Mouse (Mus musculus): Measurements from ENCODE around the gene Irs1. TPM values are rescaled to one million over a fixed set of nuclear protein-coding genes. Genes with fewer than 3 reads are reported as not detected.

The Irs1 gene
- polyA plus RNA-seq, 1 experiment from 2014 or later: 1.4 TPM

DNA sequence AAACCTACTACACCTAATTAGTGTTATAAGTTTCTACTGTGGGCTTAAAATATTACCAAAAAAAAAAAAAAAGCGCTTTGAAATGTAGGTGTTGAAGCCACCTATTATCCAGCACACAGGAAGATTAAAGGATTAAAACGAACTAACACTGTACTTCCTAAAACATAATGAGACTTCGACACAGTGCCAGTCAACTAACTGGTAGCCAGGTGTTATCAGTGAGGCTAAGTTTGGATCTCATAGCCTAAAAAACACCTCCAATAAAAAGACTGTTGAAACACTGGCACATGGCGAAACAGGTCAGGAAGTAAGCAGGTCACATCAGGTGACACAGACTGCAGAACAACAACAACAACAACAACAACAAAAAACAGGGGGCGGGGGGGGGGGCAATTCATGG, 29.6 kb downstream of the Irs1 start:
- Histone ChIP-seq H3K9ac (replicated peaks) (no peak overlapping the region), H3K4me1 (ENCODE audit: insufficient read depth) (0 out of 2 replicates have a peak, but pooled peaks cover 3% of the 10 kb centered on the region), H3K9me3 (ENCODE audit: low read length) (no peaks in the 10 kb centered on the region), H3K4me2 (ENCODE audit: low read depth, low read length) (no peak overlapping the region), H3K27ac (ENCODE audit: low read depth) (no peak overlapping the region), H3K36me3 (replicated peaks; ENCODE audit: insufficient read depth, low read length) (no peaks in the 10 kb centered on the region), H3K27me3 (ENCODE audit: insufficient read depth, low read length) (no peaks in the 10 kb centered on the region), H3K4me3 (ENCODE audit: low read depth, low read length) (no peak overlapping the region)
- ATAC-seq: no peak
- WGBS (ENCODE audit: insufficient replicate concordance): 75% methylated on average over 5 of the region's 5 CpGs
- no peak for DNase-seq
- TF ChIP-seq CTCF (IDR thresholded peaks at IDR 0.05; ENCODE audit: low read depth): no peak
- TF ChIP-seq EP300 (IDR thresholded peaks at IDR 0.05; ENCODE audit: low read depth): no peak

DNA sequence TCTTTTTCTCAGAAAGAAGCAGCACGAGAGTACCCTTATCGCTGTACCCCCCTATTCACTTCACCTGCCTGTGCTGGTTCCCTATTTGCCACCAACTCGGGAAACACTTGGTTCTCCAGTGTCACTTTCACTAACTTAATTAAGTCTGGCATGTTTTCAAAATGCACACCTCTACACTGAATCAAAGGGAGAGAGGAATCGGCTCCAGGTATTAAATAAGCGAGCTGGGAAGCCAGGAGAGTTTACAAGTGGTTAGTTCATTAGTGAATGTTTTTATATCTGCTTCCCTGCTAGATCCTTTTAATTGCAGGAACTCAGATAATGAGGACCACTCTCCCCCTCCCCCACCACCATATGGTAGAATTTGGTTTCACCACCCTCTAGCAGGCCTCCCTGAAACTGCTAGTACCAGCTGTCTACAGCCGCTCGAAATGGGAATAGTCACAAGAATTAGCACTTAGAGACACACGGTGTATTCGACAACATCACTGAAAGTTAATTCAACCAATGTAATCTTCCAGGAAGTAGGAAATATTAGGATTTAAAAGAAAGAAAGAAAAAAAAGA, 30.1 kb downstream of the Irs1 start:
- 0 out of 2 replicates have a peak, but pooled peaks cover 3% of the 10 kb centered on the region for H3K4me1 ChIP-seq (ENCODE audit: insufficient read depth)
- H3K36me3 ChIP-seq (replicated peaks; ENCODE audit: insufficient read depth, low read length): no peaks in the 10 kb centered on the region
- TF ChIP-seq CTCF (IDR thresholded peaks at IDR 0.05; ENCODE audit: low read depth): no peak
- no peak for TF ChIP-seq EP300 (IDR thresholded peaks at IDR 0.05; ENCODE audit: low read depth)
- no peak overlapping the region for H3K4me2 ChIP-seq (ENCODE audit: low read depth, low read length)
- ATAC-seq: no peak
- H3K4me3 ChIP-seq (ENCODE audit: low read depth, low read length): no peak overlapping the region
- H3K27me3 ChIP-seq (ENCODE audit: insufficient read depth, low read length): no peaks in the 10 kb centered on the region
- no peak for DNase-seq
- no peaks in the 10 kb centered on the region for H3K9me3 ChIP-seq (ENCODE audit: low read length)
- H3K9ac ChIP-seq (replicated peaks): no peak overlapping the region
- WGBS (ENCODE audit: insufficient replicate concordance): 68% methylated on average over 9 of the region's 9 CpGs
- no peak overlapping the region for H3K27ac ChIP-seq (ENCODE audit: low read depth)

GRCm38 (mm10) chr1:82260055-82260454, 31.2 kb downstream of the Irs1 start:
- no peaks in the 10 kb centered on the region for H3K36me3 ChIP-seq (replicated peaks; ENCODE audit: insufficient read depth, low read length)
- no peaks in the 10 kb centered on the region for H3K9me3 ChIP-seq (ENCODE audit: low read length)
- WGBS (ENCODE audit: insufficient replicate concordance): 66% methylated on average over 3 of the region's 3 CpGs
- no peaks in the 10 kb centered on the region for H3K27me3 ChIP-seq (ENCODE audit: insufficient read depth, low read length)
- no peak overlapping the region for H3K9ac ChIP-seq (replicated peaks)
- H3K4me3 ChIP-seq (ENCODE audit: low read depth, low read length): no peak overlapping the region
- ATAC-seq (no peak), DNase-seq (no peak)
- TF ChIP-seq EP300 (IDR thresholded peaks at IDR 0.05; ENCODE audit: low read depth) (no peak), CTCF (IDR thresholded peaks at IDR 0.05; ENCODE audit: low read depth) (no peak)
- no peak overlapping the region for H3K27ac ChIP-seq (ENCODE audit: low read depth)
- 0 out of 2 replicates have a peak, but pooled peaks cover 3% of the 10 kb centered on the region for H3K4me1 ChIP-seq (ENCODE audit: insufficient read depth)
- no peak overlapping the region for H3K4me2 ChIP-seq (ENCODE audit: low read depth, low read length)

DNA sequence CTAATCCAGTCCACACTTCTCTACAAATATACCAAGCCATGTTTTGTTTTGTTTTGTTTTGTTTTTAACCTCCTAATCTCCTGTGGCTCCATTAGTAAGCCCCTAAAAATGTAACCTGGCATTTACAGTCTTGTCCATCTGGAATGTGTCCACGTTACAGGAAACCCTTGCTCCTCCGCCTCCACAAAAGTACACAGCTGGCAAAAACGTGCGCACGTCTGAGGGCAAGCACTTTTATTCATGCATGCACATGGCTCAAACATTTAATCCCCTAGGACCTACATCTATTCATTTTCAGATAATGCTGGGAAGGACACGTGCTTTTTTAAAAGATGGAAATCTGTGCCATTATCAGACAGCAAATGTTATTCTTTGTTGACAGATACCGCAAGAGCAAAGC, 32.9 kb downstream of the Irs1 start:
- TF ChIP-seq CTCF (IDR thresholded peaks at IDR 0.05; ENCODE audit: low read depth) (no peak), EP300 (IDR thresholded peaks at IDR 0.05; ENCODE audit: low read depth) (no peak)
- H3K9ac ChIP-seq (replicated peaks): no peak overlapping the region
- no peaks in the 10 kb centered on the region for H3K36me3 ChIP-seq (replicated peaks; ENCODE audit: insufficient read depth, low read length)
- 57% methylated on average over 7 of the region's 7 CpGs for WGBS (ENCODE audit: insufficient replicate concordance)
- H3K9me3 ChIP-seq (ENCODE audit: low read length): no peaks in the 10 kb centered on the region
- no peak overlapping the region for H3K4me2 ChIP-seq (ENCODE audit: low read depth, low read length)
- ATAC-seq (no peak), DNase-seq (no peak)
- no peaks in the 10 kb centered on the region for H3K27me3 ChIP-seq (ENCODE audit: insufficient read depth, low read length)
- H3K4me3 ChIP-seq (ENCODE audit: low read depth, low read length): no peak overlapping the region
- no peak overlapping the region for H3K27ac ChIP-seq (ENCODE audit: low read depth)
- H3K4me1 ChIP-seq (ENCODE audit: insufficient read depth): 0 out of 2 replicates have a peak, but pooled peaks cover 3% of the 10 kb centered on the region

GRCm38 (mm10) chr1:82257457-82257856, 33.8 kb downstream of the Irs1 start:
- H3K4me2 ChIP-seq (ENCODE audit: low read depth, low read length): no peak overlapping the region
- no peaks in the 10 kb centered on the region for H3K27me3 ChIP-seq (ENCODE audit: insufficient read depth, low read length)
- TF ChIP-seq EP300 (IDR thresholded peaks at IDR 0.05; ENCODE audit: low read depth) (no peak), CTCF (IDR thresholded peaks at IDR 0.05; ENCODE audit: low read depth) (no peak)
- 56% methylated on average over 5 of the region's 5 CpGs for WGBS (ENCODE audit: insufficient replicate concordance)
- DNase-seq (no peak), ATAC-seq (no peak)
- H3K9ac ChIP-seq (replicated peaks): no peak overlapping the region
- 0 out of 2 replicates have a peak, but pooled peaks cover 3% of the 10 kb centered on the region for H3K4me1 ChIP-seq (ENCODE audit: insufficient read depth)
- no peak overlapping the region for H3K27ac ChIP-seq (ENCODE audit: low read depth)
- no peaks in the 10 kb centered on the region for H3K36me3 ChIP-seq (replicated peaks; ENCODE audit: insufficient read depth, low read length)
- H3K4me3 ChIP-seq (ENCODE audit: low read depth, low read length): no peak overlapping the region
- no peaks in the 10 kb centered on the region for H3K9me3 ChIP-seq (ENCODE audit: low read length)

DNA sequence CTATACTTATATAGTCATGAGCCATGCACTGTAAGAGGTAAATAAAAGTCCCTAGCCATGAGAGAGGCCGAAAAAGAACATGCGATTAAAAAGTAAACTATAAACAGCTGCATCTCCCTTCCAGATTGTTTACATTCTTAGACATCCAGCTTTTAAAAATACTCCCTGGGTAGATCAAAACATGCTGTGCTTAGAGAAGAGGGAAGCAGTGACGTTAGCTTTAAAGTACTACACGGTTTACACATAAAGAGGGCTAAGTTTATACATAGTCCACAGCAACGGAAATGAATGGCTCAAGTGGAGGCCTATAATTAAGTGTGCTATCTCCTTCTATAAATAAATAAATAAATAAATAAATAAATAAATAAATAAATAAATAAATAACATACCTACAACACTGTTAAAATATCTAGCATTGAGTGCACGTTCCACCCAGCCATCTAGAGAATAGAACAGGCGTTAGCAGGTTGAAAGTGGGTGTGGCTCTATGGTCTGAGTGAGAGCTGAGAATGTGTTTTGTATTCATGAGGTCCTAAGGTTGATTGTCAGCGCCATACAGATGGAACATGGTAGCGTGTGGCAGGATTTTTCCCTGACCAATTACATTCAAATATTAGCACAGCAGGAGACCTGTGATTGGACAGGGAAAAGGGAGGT, 37.3 kb downstream of the Irs1 start:
- Histone ChIP-seq H3K4me2 (ENCODE audit: low read depth, low read length) (no peak overlapping the region), H3K4me3 (ENCODE audit: low read depth, low read length) (no peak overlapping the region), H3K36me3 (replicated peaks; ENCODE audit: insufficient read depth, low read length) (no peaks in the 10 kb centered on the region), H3K27ac (ENCODE audit: low read depth) (no peak overlapping the region), H3K9me3 (ENCODE audit: low read length) (no peaks in the 10 kb centered on the region), H3K9ac (replicated peaks) (no peak overlapping the region), H3K4me1 (ENCODE audit: insufficient read depth) (0 out of 2 replicates have a peak, but pooled peaks cover 3% of the 10 kb centered on the region), H3K27me3 (ENCODE audit: insufficient read depth, low read length) (no peaks in the 10 kb centered on the region)
- WGBS (ENCODE audit: insufficient replicate concordance): 80% methylated on average over 9 of the region's 9 CpGs
- ATAC-seq (no peak), DNase-seq (no peak)
- TF ChIP-seq EP300 (IDR thresholded peaks at IDR 0.05; ENCODE audit: low read depth): no peak
- TF ChIP-seq CTCF (IDR thresholded peaks at IDR 0.05; ENCODE audit: low read depth): no peak

Data from liver, postnatal 0 days (tissue).